Mouse (Mus musculus) mature B cell (primary cell): Measurements from ENCODE around the gene Gm3542.
"Not testable (repeated sequence)": the region's sequence is repeated elsewhere in the genome, so short reads cannot be mapped to it uniquely, and the experiment has no call there.

Source experiments
- in situ Hi-C: fragments of 300-500 bp; cut with MboI; formaldehyde crosslinking; loops from 2 replicates; pipeline ENCODE4 v1.14.3; 2019

Gm3542 gene

GRCm38 (mm10) chr14:5334828-5335227, at the start of gene Gm3542:
Gm3542 (minus strand) TSS chr14:5334928.
- in situ Hi-C loops = not testable (repeated sequence)
